Mouse (Mus musculus) urinary bladder, postnatal 36 days (tissue): ENCODE data around the gene Ccne1.
"Not testable (repeated sequence)": the region's sequence is repeated elsewhere in the genome, so short reads cannot be mapped to it uniquely, and the experiment has no call there.

Experiments used
- DNase-seq, 2 experiments: peaks; one replicate each; pipeline ENCODE4 v3.0.0; 2022; ENCODE audit warnings: low spot score in 2 of 2, mixed read lengths in 1 of 2

Ccne1 gene

GRCm38 (mm10) chr7:38107371-38108259 is at the start of gene Ccne1:
Ccne1 (minus strand) TSS chr7:38107534.
- peak; percentile 99 for DNase-seq

GRCm38 (mm10) chr7:38155829-38156228 is 48.5 kb upstream of the Ccne1 start:
- no peak for DNase-seq

DNA sequence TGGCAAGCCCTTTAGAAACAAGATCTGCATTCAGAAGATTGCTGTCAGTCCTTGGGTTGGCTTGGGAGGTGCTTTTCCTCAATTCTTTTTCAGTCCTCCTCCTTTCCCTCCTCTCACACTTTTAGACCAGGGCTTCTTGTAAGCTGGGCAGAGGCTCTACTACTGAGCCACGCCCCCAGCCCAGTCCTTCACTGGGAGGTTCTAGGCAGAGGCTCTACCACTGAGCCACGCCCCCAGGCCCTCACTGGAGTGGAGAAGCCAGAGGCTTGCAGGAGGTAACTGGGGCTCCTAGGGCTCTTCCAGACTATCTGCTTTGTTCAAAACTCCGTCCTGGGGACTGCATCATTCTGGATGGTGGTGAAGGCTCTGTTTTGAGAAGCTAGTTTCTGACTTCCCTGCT is 45.2 kb upstream of the Ccne1 start:
- DNase-seq, result no peak

GRCm38 (mm10) chr7:38151706-38152312 is 44.5 kb upstream of the Ccne1 start:
- DNase-seq, result no peak

- DNase-seq, result no peak
Measured at GRCm38 (mm10) chr7:38147477-38147876, 40.1 kb upstream of the Ccne1 start.

DNA sequence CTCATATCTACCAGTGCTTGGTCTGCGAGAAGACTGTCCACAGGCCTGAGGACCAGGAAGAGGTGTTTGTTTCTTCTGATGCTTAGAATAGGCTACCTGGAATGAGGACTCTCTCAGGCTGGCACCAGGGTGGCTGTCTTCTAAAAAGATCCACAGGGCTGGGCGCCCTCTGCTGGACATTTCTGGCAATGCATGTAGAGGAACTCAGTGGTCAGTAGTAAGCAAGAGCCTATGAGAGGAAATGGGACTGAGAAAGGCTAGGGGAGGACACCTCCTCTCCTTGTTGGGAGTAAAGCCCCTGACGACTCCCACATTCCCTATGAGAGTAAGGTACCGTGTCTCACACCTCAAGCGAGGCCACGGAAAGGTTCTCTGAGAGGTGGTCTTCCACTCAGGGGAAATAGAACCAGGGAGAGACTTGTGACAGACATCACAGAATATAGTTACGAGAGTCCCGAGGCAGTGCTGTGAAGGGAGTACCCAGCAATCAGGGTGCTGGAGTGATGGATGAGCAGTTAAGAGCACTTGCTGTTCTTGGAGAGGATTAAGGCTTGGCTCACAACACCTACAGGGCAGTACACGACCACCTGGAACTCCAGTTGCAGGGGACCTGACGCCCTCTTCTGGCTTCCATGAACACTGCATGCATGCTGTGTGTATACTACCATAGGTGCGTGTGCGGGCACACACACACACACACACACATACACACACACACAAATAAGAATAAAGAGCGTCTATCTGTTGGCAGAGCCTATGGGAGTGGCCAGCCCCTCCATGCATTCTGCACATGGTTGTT is 34.6 kb upstream of the Ccne1 start:
- DNase-seq, result peak; percentile 73 to 80

- DNase-seq, result no peak
Measured at GRCm38 (mm10) chr7:38140324-38140723, 33.0 kb upstream of the Ccne1 start.

- no peak for DNase-seq
Measured at GRCm38 (mm10) chr7:38134471-38134870, 27.1 kb upstream of the Ccne1 start.

DNA sequence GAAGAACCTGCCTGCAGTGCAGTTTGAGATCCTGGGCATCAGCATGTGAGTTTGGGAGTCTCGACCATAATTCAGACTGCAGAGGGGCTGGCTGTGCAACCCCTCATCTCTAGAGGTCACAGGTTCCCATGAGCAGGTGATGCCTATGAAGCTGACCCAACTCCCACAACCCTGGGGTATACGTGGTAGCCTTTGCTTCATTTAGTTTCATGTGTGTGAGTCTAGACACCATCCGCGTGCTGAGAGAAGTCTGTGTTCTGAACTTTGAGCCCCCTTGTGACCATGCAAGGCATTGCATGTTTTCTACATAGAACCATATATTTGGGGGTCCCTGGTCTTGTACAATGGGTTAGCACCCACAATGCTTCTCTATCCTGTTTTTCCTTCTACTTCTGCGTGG is 23.9 kb upstream of the Ccne1 start:
- peak in 1 of 2 experiments; percentile 13 for DNase-seq

GRCm38 (mm10) chr7:38129986-38130729 is 22.8 kb upstream of the Ccne1 start:
- DNase-seq, result no peak

DNA sequence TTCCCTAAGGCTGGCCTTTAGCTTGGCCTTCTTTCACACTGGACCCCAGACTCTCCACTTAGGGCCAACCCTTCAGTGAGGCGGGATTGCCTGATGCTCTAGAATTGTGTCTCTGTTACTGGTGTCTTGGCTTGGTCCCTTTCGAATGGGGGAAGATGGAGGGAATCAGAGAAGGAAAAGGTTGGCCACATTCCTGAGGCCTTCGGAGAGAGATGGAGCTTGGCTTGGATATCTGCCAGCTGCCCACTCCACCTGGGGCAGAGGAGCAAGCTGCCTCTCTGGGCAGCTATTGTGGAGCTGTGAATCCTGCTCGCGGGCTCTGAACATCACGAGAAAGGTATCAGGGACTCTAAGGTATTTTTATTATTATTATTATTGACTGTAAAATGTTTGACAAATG is 22.2 kb upstream of the Ccne1 start:
- DNase-seq, result no peak

GRCm38 (mm10) chr7:38128256-38128655 is 20.9 kb upstream of the Ccne1 start:
- DNase-seq, result not testable (repeated sequence)

- DNase-seq, result no peak
Measured at GRCm38 (mm10) chr7:38125565-38126159, 18.3 kb upstream of the Ccne1 start.

GRCm38 (mm10) chr7:38124164-38124563 is 16.8 kb upstream of the Ccne1 start:
- DNase-seq, result not testable (repeated sequence)

DNA sequence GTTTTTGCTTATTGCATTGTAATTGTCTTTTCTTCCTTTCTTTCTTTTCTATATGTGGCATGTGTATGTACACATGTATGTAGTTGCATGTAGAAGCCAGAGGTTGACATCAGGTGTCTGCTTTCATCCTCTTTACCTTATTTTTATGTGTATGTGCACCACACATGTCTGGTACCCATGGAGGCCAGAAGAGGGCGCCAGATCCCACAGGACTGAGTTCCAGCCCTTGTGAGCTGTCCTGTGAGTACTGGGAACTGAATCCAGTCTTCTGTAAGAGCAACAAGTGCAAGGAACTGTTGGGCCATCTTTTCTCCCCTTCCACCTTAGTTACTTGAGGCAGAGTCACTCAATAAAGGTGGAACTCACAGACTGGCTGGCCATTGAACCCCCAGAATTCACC is 11.3 kb upstream of the Ccne1 start:
- DNase-seq, result no peak

DNA sequence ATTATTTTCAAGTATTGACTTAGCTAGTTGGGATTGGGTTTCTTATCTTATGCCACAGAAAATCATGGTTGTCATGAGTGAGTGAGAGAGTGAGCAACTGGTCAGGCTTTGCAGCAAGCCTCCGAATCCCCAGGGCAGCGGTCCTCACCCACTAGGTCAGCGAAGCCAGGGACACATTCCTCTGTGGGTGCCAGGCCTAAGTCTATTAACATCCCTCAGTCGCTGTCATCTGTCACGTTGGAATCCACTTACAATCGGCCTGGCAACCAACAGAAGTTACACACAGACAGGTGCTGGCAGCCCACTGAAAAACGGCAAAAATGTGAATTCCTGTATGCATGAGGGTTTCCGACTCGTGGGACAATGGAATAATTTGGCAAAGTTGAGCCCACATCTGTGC is 5.1 kb upstream of the Ccne1 start:
- DNase-seq, result no peak

DNA sequence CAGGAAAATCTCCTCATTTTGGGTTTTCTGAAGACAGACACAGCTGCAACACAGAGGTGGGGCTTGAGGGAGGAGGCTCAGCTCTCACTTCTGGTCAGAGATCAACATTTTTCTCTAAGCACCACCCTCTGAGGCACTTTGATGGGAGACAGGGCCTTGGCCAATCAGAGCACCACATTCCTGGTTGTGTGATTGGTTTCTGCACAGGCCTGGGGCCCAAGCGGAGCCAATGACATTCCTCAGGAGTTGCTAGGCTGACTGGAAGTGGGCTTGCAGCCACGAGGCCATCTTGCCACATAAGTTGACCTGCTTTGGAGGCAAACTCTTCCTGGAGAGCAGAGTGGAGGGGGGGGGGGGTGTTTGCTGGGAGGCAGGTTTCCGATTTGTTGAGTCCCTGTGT is 4.7 kb upstream of the Ccne1 start:
- peak in 1 of 2 experiments; percentile 47 for DNase-seq

DNA sequence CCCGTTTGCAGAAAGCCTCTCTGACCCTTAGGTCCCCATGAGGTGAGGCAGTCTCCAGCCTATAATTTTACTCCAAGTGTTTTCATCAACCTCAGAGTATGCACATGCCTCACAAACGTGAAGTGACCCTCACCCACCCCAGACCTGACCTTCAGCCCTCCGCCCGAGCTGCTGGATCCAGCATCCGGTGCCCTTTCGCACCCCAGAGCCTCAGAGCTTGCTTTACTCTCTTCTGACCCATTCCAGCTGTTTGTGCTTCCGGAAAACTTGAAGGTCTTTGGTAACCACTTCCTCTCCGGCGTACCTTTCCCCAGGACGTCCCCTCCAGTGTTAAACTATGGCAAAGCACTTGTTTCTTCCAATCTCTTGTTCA is 912 bp upstream of the Ccne1 start:
- DNase-seq, result no peak

GRCm38 (mm10) chr7:38106711-38107311 is 523 bp downstream of the Ccne1 start:
- DNase-seq, result peak in 1 of 2 experiments; percentile 4

DNA sequence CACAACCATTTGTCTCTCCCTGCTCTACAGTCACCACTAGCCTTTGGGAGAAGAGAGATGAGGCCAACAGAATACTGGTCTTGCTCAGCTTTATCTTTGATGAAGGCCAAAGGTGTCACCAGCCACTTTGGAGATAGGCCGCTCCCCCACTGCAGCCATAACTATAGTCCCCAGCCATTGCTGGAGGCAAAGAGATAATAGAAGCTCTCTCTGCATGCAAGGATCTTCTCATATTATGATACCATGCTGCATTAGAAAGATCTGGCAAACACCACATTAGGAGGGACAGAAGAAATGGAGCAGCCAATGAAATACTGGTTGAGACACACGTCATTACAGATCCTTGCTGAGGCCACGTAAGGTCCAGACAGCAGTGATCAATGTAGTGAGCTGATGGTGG is 2.0 kb downstream of the Ccne1 start:
- DNase-seq, result no peak

GRCm38 (mm10) chr7:38104097-38104496 is 3.2 kb downstream of the Ccne1 start:
- no peak for DNase-seq
